Mouse (Mus musculus): ENCODE results near the gene Lcp1.

- TF ChIP-seq CTCF (IDR thresholded peaks at IDR 0.05; ENCODE audit: insufficient read depth, low read depth, low read length) (no peak), POLR2A (IDR thresholded peaks at IDR 0.05; ENCODE audit: insufficient read depth, low read depth, low read length) (no peak)
Observed at GRCm38 (mm10) chr14:75190683-75191082, 59.8 kb downstream of the Lcp1 start.

Data from olfactory bulb, adult 2 months (tissue).